Mouse (Mus musculus): ENCODE results near the gene Mbl2.

- no peak for TF ChIP-seq REST (IDR thresholded peaks at IDR 0.05; ENCODE audit: insufficient read depth, insufficient read length)
- TF ChIP-seq CEBPB (IDR thresholded peaks at IDR 0.05; ENCODE audit: insufficient read depth, poor library complexity, severe bottlenecking) = no peak
- no peak for TF ChIP-seq USF1 (IDR thresholded peaks at IDR 0.05; ENCODE audit: low read depth)
- no peak for TF ChIP-seq POLR2A (IDR thresholded peaks at IDR 0.05; ENCODE audit: insufficient read length, low read depth)
- no peak for TF ChIP-seq POLR2AphosphoS2 (IDR thresholded peaks at IDR 0.05; ENCODE audit: insufficient read length, low read depth)
Measured at GRCm38 (mm10) chr19:30187232-30187631, 45.5 kb upstream of the Mbl2 start.
